Mouse (Mus musculus) frontal cortex, postnatal 25 days (tissue): ENCODE results near the gene Ldlrad1.

Experiments
- DNase-seq, 2 experiments: peaks; one replicate each; pipeline ENCODE4 v3.0.0; 2022; ENCODE audit warnings: low spot score in 2 of 2

Gene Ldlrad1

GRCm38 (mm10) chr4:107260001-107260400 is 51.0 kb downstream of the Ldlrad1 start:
- DNase-seq: no peak
